Mouse (Mus musculus) midbrain, postnatal 0 days (tissue): ENCODE measurements at regions not wholly inside any gene's neighbourhood (a gene's known extent, or its start where the extent isn't known, plus 50 kb on each side); places are given as distances from the start of the nearest gene placed in this dataset.

Experiments used
- ATAC-seq: fragments of 200-750 bp; cut with Nextera tagmentation; 2 replicates; pipeline ENCODE4 v1.8.0; 2017; ENCODE audit warnings: moderate number of reproducible peaks, mild to moderate bottlenecking, moderate TSS enrichment, moderate library complexity; ENCODE audit not compliant: low FRiP score
- DNase-seq: peaks from one replicate; pipeline ENCODE4 v3.0.0-alpha.2; 2015; ENCODE audit warnings: low spot score
- H3K27ac ChIP-seq: fragments of 300-500 bp; sonication (generic); 2 replicates; pipeline ENCODE4 v1.5.1; 2014; ENCODE audit warnings: low read depth, mild to moderate bottlenecking, low read length, mixed read lengths
- H3K27me3 ChIP-seq: fragments of 300-500 bp; sonication (generic); 2 replicates; pipeline ENCODE4 v1.6.1; 2014; ENCODE audit warnings: low read length, control low read depth, mixed read lengths; ENCODE audit not compliant: insufficient read depth
- H3K36me3 ChIP-seq: fragments of 300-500 bp; sonication (generic); 2 replicates; pipeline ENCODE4 v1.6.1; 2014; ENCODE audit warnings: low read length, control low read depth, mixed read lengths; ENCODE audit not compliant: insufficient read depth
- H3K4me1 ChIP-seq: fragments of 300-500 bp; sonication (generic); 2 replicates; pipeline ENCODE4 v1.6.1; 2014; ENCODE audit warnings: mild to moderate bottlenecking, control low read depth, antibody characterized with exemption, low read length, mixed read lengths; ENCODE audit not compliant: insufficient read depth
- H3K4me2 ChIP-seq: fragments of 300-500 bp; sonication (generic); 2 replicates; pipeline ENCODE4 v1.6.1; 2014; ENCODE audit warnings: low read depth, mild to moderate bottlenecking, low read length, mixed read lengths; ENCODE audit not compliant: poor library complexity, severe bottlenecking
- H3K4me3 ChIP-seq: fragments of 300-500 bp; sonication (generic); 2 replicates; pipeline ENCODE4 v1.5.1; 2014; ENCODE audit warnings: low read depth, mild to moderate bottlenecking, low read length, moderate library complexity
- H3K9ac ChIP-seq: fragments of 300-500 bp; sonication (generic); replicated peaks from 2 replicates; pipeline ENCODE4 v1.6.1; 2014; ENCODE audit warnings: mild to moderate bottlenecking, low read length, moderate library complexity, mixed read lengths; ENCODE audit not compliant: poor library complexity, severe bottlenecking
- H3K9me3 ChIP-seq: fragments of 300-500 bp; sonication (generic); 2 replicates; pipeline ENCODE4 v1.6.1; 2016; ENCODE audit warnings: low read length, control low read depth
- CTCF ChIP-seq: IDR thresholded peaks from 2 replicates; pipeline ENCODE4 v1.5.1; 2016; ENCODE audit warnings: antibody characterized with exemption, mild to moderate bottlenecking
- WGBS: fragments of 180-500 bp; shearing (Covaris S2); extraction: QIAGEN DNeasy Blood & Tissue Kit; methylation state at CpG from one replicate; pipeline ENCODE4 v1.1.7; 2014; 5-methylcytosine and 5-hydroxymethylcytosine counted together

DNA sequence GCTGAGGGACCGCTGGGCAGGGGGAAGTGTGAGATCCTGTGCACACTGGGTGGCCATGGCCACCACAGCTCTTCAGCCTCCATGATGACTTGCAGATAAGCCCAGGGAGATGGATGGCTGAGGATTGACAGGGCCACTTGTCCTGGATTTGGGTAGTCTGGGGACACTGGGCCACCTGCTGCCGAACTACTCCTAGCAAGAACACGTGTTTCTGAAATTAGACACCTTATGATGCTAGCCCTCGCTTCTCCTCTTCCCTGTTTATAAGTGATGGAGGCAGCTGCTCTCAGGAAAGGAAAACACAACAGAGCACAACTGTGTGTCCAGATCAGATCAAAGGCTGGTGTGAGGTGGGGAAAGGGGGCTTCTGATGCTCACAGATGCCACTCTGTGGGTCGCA is 64.9 kb upstream of the Tpm1 start:
- DNase-seq, result no peak
- WGBS, result 92% methylated on average over 5 of the region's 5 CpGs
- no peak overlapping the region for H3K27ac ChIP-seq
- no peak overlapping the region for H3K4me3 ChIP-seq
- TF ChIP-seq CTCF, result no peak
- H3K4me2 ChIP-seq, result no peak overlapping the region
- H3K9me3 ChIP-seq, result no peaks in the 10 kb centered on the region
- no peaks in the 10 kb centered on the region for H3K36me3 ChIP-seq
- no peak for ATAC-seq
- H3K4me1 ChIP-seq, result no peaks in the 10 kb centered on the region
- H3K27me3 ChIP-seq, result no peaks in the 10 kb centered on the region
- H3K9ac ChIP-seq, result no peak overlapping the region

DNA sequence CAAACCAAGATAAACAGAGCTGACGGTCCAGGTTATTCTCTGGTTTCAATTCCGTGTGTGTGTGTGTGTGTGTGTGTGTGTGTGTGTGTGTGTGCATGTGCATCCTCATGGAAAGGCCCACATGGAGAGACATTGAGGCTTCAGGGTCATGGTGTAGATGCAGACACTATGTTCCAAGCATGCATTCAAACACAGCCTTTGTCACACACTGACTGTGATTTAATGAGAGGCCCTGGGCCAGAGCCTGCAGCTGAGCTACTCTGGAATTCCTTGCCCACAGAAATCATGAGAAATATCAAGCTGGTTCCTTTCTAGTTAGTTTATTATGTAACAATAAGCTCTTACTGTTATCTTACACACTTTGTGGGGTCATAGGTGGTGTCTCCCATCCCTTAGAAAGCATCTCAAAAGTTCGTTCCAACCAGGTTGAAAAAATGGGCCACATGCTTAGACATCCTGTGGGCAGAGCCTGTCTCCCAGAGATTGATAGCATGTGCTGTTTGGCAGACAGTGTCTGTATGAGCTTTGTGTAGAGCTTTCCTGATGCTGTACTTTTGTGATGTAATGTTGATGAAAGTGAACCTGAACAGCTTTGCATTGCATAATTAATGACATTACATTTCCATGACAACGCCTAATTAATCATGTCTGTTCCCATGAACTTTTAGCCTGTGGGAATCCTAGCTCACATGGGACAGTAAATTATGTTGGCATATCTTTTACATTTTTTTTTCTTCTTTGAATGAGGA is 62.8 kb upstream of the Tpm1 start:
- no peaks in the 10 kb centered on the region for H3K36me3 ChIP-seq
- no peak for TF ChIP-seq CTCF
- H3K4me2 ChIP-seq, result no peak overlapping the region
- WGBS, result 80% methylated on average over 4 of the region's 4 CpGs
- no peak for ATAC-seq
- H3K4me3 ChIP-seq, result no peak overlapping the region
- H3K27ac ChIP-seq, result no peak overlapping the region
- H3K9ac ChIP-seq, result no peak overlapping the region
- no peaks in the 10 kb centered on the region for H3K4me1 ChIP-seq
- H3K9me3 ChIP-seq, result no peaks in the 10 kb centered on the region
- H3K27me3 ChIP-seq, result no peaks in the 10 kb centered on the region
- peak; percentile 29 for DNase-seq

DNA sequence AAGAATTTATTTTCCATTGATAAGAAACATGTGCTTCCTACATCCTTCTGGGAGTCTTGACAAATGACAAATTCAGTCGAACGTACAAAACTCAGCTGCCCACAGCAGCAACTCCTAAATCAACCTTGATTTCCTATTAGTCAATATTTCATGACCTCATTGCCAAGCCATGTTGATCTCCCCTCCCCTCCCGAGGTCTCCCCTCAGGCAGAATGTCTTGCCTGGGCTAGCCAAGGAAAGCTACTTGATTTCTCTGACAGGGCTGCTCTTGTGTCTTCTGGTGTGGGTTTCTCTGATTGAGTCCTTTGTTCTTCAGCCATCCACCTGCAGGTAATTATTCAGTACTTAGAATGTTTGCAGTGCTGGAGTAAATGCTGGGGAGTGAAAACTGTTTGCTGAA is 58.7 kb upstream of the Tpm1 start:
- 71% methylated on average over 3 of the region's 3 CpGs for WGBS
- no peaks in the 10 kb centered on the region for H3K9me3 ChIP-seq
- H3K27me3 ChIP-seq, result no peaks in the 10 kb centered on the region
- ATAC-seq (no peak), DNase-seq (no peak)
- H3K9ac ChIP-seq, result no peak overlapping the region
- no peaks in the 10 kb centered on the region for H3K36me3 ChIP-seq
- H3K4me2 ChIP-seq, result no peak overlapping the region
- H3K4me1 ChIP-seq, result no peaks in the 10 kb centered on the region
- no peak overlapping the region for H3K27ac ChIP-seq
- no peak overlapping the region for H3K4me3 ChIP-seq
- TF ChIP-seq CTCF, result no peak

DNA sequence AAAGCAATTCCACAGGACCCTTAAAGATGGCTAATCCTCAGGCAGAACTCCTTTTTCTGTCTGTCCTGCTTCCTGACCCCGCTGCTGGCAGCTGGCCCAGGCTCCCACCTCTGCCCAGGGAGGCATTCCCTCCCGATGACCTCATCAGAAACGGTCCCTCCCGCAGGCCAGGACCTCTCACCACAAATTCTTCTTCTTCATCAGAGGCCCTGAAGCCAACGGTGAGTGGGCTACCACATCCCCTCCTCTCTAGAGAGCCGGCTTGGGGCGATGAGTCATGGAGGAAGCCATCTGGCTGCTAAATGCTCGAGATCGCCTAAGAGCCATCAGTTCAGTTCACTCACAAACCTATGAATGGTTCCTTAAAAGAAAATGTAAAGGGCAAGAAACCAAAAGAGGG is 56.7 kb upstream of the Tpm1 start:
- no peak overlapping the region for H3K27ac ChIP-seq
- WGBS, result 39% methylated on average over 9 of the region's 9 CpGs
- H3K9me3 ChIP-seq, result no peaks in the 10 kb centered on the region
- no peaks in the 10 kb centered on the region for H3K27me3 ChIP-seq
- H3K4me3 ChIP-seq, result no peak overlapping the region
- ATAC-seq (no peak), DNase-seq (no peak)
- no peak overlapping the region for H3K9ac ChIP-seq
- TF ChIP-seq CTCF, result no peak
- H3K4me1 ChIP-seq, result no peaks in the 10 kb centered on the region
- H3K36me3 ChIP-seq, result no peaks in the 10 kb centered on the region
- H3K4me2 ChIP-seq, result no peak overlapping the region

DNA sequence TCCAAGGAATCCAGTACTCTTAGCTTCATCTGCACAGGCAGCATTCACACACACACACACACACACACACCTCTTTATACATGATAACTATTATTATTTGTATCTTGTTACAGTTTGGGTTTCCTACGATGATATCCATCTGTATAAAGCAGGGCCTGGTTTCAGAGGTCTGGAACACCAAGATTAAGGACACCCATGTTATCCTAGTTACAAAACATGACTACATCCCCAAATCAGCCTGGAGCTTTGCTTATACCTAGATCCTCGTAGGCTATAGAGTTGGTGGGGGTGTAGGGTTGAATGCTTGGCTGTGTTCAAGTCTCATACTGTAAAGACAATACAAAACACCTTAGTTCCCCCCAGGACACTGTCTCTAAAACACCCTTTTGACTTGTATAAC is 56.0 kb upstream of the Tpm1 start:
- H3K4me2 ChIP-seq, result no peak overlapping the region
- H3K27me3 ChIP-seq, result no peaks in the 10 kb centered on the region
- H3K9ac ChIP-seq, result no peak overlapping the region
- no peak overlapping the region for H3K4me3 ChIP-seq
- no peaks in the 10 kb centered on the region for H3K36me3 ChIP-seq
- no peak for TF ChIP-seq CTCF
- 97% methylated on average over 2 of the region's 2 CpGs for WGBS
- H3K27ac ChIP-seq, result no peak overlapping the region
- DNase-seq, result no peak
- no peaks in the 10 kb centered on the region for H3K4me1 ChIP-seq
- H3K9me3 ChIP-seq, result no peaks in the 10 kb centered on the region
- ATAC-seq, result no peak

DNA sequence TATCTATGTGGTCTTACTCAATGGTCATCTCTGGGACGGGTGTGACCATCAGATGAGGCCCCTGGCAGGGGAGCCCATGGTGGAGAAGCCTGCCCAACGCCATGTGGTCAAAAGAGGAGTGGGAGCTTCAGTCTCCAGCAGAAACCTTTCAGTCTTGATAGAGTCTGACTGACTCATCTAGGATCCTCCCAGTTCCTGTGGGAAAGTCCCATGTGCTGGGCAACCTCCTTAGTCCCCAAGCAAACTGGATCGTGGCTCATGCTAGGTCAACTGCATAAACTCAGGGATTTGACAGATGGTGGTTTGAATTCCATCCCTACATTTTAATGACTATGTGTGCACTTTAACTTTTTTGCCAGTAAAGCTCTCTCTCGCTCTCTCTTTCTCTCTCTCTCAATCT is 55.4 kb upstream of the Tpm1 start:
- 81% methylated on average over 4 of the region's 4 CpGs for WGBS
- Histone ChIP-seq H3K4me1 (no peaks in the 10 kb centered on the region), H3K36me3 (no peaks in the 10 kb centered on the region), H3K9me3 (no peaks in the 10 kb centered on the region), H3K4me2 (no peak overlapping the region), H3K4me3 (no peak overlapping the region), H3K27me3 (no peaks in the 10 kb centered on the region), H3K27ac (no peak overlapping the region), H3K9ac (no peak overlapping the region)
- DNase-seq (no peak), ATAC-seq (no peak)
- TF ChIP-seq CTCF, result no peak
